Mouse (Mus musculus) embryonic facial prominence, embryonic 12.5 days (tissue): ENCODE results near the gene Clmp. TPM values are rescaled to one million over a fixed set of nuclear protein-coding genes. Genes with fewer than 3 reads are reported as not detected.
A peak's percentile ranks its signal among the peaks of the same experiment; 100 is the strongest.

Experiments
- ATAC-seq: fragments of 200-750 bp; cut with Nextera tagmentation; 2 replicates; pipeline ENCODE4 v1.8.0; 2017; ENCODE audit not compliant: insufficient number of reproducible peaks, insufficient read depth, low FRiP score, low TSS enrichment
- H3K27ac ChIP-seq: fragments of 300-500 bp; sonication (generic); 2 replicates; pipeline ENCODE4 v1.5.1; 2016; ENCODE audit warnings: mild to moderate bottlenecking
- H3K27me3 ChIP-seq: fragments of 300-500 bp; sonication (generic); 2 replicates; pipeline ENCODE4 v1.6.1; 2016; ENCODE audit warnings: mild to moderate bottlenecking, moderate library complexity
- H3K36me3 ChIP-seq: fragments of 300-500 bp; sonication (generic); 2 replicates; pipeline ENCODE4 v1.6.1; 2016; ENCODE audit warnings: mild to moderate bottlenecking
- H3K4me1 ChIP-seq: fragments of 300-500 bp; sonication (generic); 2 replicates; pipeline ENCODE4 v1.6.1; 2016
- H3K4me2 ChIP-seq: fragments of 300-500 bp; sonication (generic); replicated peaks from 2 replicates; pipeline ENCODE4 v1.6.1; 2016; ENCODE audit warnings: mild to moderate bottlenecking, moderate library complexity
- H3K4me3 ChIP-seq: fragments of 300-500 bp; sonication (generic); 2 replicates; pipeline ENCODE4 v1.5.1; 2016; ENCODE audit warnings: mild to moderate bottlenecking
- H3K9ac ChIP-seq: fragments of 300-500 bp; sonication (generic); 2 replicates; pipeline ENCODE4 v1.6.1; 2016; ENCODE audit warnings: mild to moderate bottlenecking, moderate library complexity
- H3K9me3 ChIP-seq: fragments of 300-500 bp; sonication (generic); 2 replicates; pipeline ENCODE4 v1.6.1; 2016; ENCODE audit warnings: mild to moderate bottlenecking, moderate library complexity
- WGBS: fragments of 180-500 bp; shearing (Covaris S2); methylation state at CpG from one replicate; pipeline ENCODE4 v1.1.7; 2016; 5-methylcytosine and 5-hydroxymethylcytosine counted together
- polyA plus RNA-seq: library from polyadenylated mRNA; unstranded; fragments of >200 nt; fragmentation: Nextera tagmentation; extraction: Ambion mirVana; gene quantifications from 2 replicates; pipeline ENCODE4 v1.2.1, GENCODE M21; 2016

Clmp gene
- 75.9 and 81.8 TPM in 2 replicates for polyA plus RNA-seq

DNA sequence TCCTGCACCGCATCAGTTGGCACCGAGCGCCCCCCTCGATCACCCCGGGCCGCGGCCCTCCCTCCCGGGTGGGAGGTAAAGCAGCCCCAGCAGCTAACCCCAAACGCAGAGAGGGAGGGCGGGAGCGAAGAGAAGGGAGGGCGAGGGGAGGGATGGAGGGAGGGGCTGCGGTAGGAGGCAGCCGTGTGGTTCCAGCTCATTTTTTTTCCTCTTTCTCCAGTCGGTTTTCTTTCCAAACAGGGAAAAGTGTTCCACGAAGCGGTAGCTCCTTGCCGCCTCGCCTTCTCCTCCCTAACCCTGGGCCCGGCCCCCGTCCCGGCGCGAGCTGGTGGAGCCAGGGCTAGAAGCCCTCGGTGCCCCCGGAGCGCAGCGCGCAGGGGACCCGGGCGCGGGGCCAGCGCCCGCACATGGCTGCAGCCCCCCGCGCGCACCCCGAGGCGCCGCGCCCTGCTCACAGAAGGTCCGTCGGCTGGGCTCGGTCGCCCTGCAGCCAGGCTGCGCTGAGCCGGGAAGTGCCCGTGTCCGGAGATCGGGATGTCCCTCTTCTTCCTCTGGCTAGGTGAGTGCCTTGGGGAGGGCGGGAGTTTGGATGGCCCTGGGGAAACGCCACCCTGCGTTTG lies at the start of gene Clmp:
Clmp (plus strand) TSS at position 162 of the 620 bp plus-strand sequence.
- peak within 1 kb of the TSS; percentile 100 for H3K27ac ChIP-seq
- WGBS, result under 1% methylated on average over 45 of the region's 53 CpGs
- H3K9ac ChIP-seq, result peak within 1 kb of the TSS; percentile 97

DNA sequence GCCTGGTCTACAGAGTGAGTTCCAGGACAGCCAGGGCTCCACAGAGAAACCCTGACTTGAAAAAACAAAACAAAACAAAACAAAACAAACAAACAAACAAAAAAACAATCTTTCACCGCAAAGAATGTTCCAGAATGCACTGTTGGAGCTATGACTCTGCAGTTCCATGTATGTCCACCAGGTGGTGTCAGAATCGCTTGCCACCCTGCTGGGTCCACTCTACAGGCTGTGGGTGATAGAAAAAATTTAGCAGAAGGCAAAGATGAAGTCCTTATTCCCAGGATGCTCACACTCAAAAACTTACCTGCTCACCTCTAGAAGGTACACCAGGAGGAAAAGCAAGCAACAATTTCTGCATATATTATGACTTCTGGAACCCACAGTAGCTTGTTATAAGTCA lies 49.7 kb upstream of the Clmp start:
- no peaks in the 10 kb centered on the region for H3K27me3 ChIP-seq
- no peaks in the 10 kb centered on the region for H3K9me3 ChIP-seq
- no peak overlapping the region for H3K9ac ChIP-seq
- no peak overlapping the region for H3K4me2 ChIP-seq
- no peak overlapping the region for H3K27ac ChIP-seq
- 19% methylated on average over 2 of the region's 2 CpGs for WGBS
- H3K4me3 ChIP-seq, result no peak overlapping the region
- ATAC-seq, result no peak
- H3K4me1 ChIP-seq, result peaks cover 25% of the 10 kb centered on the region
- H3K36me3 ChIP-seq, result no peaks in the 10 kb centered on the region

More for the DNA sequence above, at the start of gene Clmp:
- Histone ChIP-seq H3K36me3 (no peaks in the 10 kb centered on the region), H3K9me3 (no peaks in the 10 kb centered on the region), H3K27me3 (no peaks in the 10 kb centered on the region), H3K4me3 (peak within 1 kb of the TSS; percentile 86), H3K4me2 (peak within 1 kb of the TSS; percentile 91), H3K4me1 (peaks cover 24% of the 10 kb centered on the region)
- ATAC-seq, result peak; percentile 71

DNA sequence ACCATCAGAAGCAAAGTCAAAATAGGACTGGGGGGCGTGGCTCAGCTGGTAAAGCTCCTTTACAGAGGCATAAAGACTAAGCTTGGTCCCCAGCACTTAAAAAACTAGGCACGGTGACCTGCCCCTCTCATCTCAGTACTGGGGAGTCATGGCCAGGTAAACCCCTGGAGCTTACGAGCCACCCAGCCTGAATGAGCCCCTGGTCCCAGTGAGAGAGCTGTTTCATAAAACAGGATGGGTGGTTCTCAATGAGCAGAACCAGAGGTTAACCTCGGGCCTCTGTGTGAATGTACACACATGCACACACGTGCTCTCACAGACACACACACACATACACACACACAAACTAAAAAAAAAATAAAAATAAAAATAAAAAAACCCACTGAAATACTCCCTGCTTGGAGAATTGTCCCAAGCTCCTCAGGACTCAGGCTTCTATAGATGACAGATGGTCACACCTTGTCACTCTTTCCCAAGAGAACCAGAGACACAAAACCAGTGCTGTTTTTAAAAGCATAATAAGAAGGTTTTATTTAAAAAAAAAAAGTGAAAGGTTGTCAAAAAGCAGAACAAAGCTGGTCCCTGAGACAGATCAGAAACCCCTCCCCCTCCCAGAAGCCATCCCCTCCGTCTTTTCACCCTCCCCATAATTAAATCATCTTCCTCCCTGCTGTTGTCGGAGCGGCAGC lies 47.9 kb upstream of the Clmp start:
- Histone ChIP-seq H3K36me3 (no peaks in the 10 kb centered on the region), H3K4me1 (peaks cover 26% of the 10 kb centered on the region), H3K4me2 (peak overlapping the region; percentile 58), H3K27me3 (0 out of 2 replicates have a peak, but pooled peaks cover 6% of the 10 kb centered on the region), H3K27ac (peak overlapping the region; percentile 12; the same call in 1 of the 2 replicates), H3K9me3 (no peaks in the 10 kb centered on the region), H3K9ac (peak overlapping the region; percentile 33), H3K4me3 (peak overlapping the region; percentile 32)
- no peak for ATAC-seq
- WGBS, result 24% methylated on average over 8 of the region's 8 CpGs

DNA sequence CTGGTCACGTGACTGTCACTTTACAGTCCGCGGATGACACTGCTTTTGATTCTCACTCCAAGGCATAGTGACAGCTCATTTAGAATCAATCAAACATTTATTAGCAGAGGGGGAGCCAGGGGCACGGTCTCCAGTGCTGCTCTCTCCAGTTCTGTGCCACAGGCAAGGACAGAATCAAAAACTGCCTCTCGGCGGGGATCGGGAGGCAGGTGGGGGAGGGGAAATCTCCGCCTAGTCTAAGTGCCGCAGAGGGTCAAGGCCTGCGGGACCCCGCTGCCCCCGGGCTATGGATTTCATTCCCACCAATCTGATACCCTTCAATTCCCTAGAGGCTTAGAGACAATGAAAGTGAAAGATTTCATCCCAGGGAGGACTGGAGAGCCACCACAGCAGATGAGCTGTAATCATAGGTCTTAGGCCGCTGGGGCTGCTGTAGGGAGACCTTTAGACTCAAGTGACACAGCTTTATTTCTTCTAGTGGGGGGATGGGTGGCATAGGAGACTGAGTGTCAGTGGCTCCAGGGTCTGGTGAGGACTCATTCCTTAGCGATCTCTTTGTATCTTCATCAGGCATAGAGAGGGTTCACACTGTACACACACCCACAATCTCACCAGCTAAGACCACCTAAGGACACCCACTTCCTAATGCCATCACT lies 47.2 kb upstream of the Clmp start:
- Histone ChIP-seq H3K4me2 (peak overlapping the region; percentile 58), H3K27ac (no peak overlapping the region), H3K27me3 (0 out of 2 replicates have a peak, but pooled peaks cover 6% of the 10 kb centered on the region), H3K4me3 (peak overlapping the region; percentile 32), H3K9ac (peak overlapping the region; percentile 33), H3K4me1 (peaks cover 27% of the 10 kb centered on the region), H3K9me3 (no peaks in the 10 kb centered on the region), H3K36me3 (no peaks in the 10 kb centered on the region)
- peak; percentile 58 for ATAC-seq
- WGBS, result 1% methylated on average over 14 of the region's 14 CpGs

DNA sequence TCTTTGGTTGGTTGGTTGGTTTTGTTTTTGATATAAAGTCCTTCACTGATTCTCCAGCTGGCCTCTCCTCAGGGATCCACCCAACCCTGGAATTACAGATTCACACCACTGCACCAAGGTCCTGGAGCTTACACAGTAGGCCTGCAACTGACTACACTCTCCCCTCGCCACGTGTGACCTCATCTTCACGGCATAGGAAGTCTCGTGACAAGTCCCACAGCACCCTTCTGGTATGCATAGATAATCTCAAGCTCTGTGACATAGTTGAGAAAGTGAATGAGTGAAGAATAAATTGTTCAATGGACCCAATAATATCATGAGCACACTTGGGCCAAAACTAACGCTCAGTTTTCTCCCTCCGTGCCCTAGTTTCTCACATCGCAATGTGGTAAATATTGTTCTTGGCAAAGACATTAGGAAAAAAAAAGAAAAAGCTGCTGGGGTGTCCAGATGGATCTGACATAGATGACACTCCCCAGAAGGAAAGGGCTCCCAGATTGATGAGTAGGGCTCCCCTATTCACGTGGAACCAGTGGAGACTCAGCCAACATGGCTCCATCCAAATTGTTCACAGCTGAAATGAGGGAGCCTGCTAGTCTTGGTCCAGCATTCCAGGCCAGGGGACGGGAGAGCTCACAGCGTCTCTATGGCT lies 46.1 kb upstream of the Clmp start:
- Histone ChIP-seq H3K4me1 (peaks cover 27% of the 10 kb centered on the region), H3K4me3 (no peak overlapping the region)
- ATAC-seq, result no peak

DNA sequence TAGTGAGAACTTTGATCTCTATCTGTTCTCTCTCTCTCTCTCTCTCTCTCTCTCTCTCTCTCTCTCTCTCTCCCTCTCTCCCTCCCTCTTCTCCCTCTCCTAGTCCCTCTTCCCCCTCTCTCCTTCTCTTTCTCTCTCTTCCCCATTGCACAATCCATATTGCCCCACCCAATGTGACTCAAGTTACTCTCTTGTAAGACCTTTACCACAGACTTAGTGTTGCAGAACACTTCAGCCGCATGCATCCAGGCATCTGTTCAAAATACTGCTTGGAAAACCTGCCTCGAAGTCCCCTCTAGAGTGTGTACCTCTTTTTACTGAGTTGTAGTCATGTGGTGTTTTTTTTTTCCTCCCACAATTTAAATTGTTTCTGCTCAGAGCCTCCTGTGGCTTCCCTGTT lies 44.4 kb upstream of the Clmp start:
- H3K9ac ChIP-seq, result no peak overlapping the region
- no peak for ATAC-seq
- peaks cover 27% of the 10 kb centered on the region for H3K4me1 ChIP-seq
- no peak overlapping the region for H3K4me3 ChIP-seq
- 68% methylated on average over 2 of the region's 2 CpGs for WGBS
- no peak overlapping the region for H3K4me2 ChIP-seq
- H3K36me3 ChIP-seq, result no peaks in the 10 kb centered on the region
- H3K27me3 ChIP-seq, result 0 out of 2 replicates have a peak, but pooled peaks cover 6% of the 10 kb centered on the region
- no peaks in the 10 kb centered on the region for H3K9me3 ChIP-seq
- H3K27ac ChIP-seq, result no peak overlapping the region

More for the DNA sequence above, 46.1 kb upstream of the Clmp start:
- no peak overlapping the region for H3K27ac ChIP-seq
- no peak overlapping the region for H3K4me2 ChIP-seq
- H3K36me3 ChIP-seq, result no peaks in the 10 kb centered on the region
- WGBS, result 75% methylated on average over 10 of the region's 10 CpGs
- H3K9me3 ChIP-seq, result no peaks in the 10 kb centered on the region
- H3K9ac ChIP-seq, result no peak overlapping the region
- H3K27me3 ChIP-seq, result 0 out of 2 replicates have a peak, but pooled peaks cover 6% of the 10 kb centered on the region

DNA sequence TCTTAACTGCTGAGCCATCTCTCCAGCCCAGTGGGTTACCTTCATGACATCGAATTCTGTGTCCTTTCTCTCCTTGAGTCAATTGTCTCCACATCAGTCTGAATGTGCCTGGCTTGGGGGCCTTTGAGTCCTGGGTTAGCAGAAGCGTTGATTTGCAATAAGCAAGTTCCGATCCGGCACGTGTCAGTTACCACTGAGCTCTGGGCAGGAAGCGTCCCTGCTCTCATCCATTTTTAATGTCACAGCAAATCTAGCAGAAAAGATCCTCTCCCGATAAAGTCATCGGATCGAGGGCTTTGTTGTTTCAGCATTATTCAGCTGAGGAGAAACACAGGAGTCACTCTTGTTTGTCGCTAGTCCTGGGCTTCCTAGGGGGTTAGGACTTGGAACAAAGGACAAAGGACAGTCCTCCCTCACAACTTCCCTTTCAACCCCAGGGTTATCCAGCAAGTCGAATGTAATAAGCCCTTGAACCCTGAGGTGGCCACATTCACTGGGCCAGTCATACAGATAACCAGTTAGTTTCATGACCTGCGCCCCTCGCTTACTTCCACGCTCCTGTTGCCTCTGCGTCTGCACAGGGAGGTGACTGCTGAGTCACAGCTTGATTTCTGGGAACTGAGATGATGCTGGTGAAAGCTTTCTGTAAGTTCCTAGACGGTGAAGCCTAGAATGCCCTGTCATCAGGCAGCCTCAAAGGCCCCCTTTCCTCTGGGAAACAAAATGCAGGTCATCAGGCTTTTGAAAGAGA lies 43.1 kb upstream of the Clmp start:
- ATAC-seq, result no peak
- Histone ChIP-seq H3K4me1 (peaks cover 20% of the 10 kb centered on the region), H3K27me3 (0 out of 2 replicates have a peak, but pooled peaks cover 6% of the 10 kb centered on the region), H3K9me3 (no peaks in the 10 kb centered on the region), H3K4me2 (no peak overlapping the region), H3K27ac (no peak overlapping the region), H3K9ac (no peak overlapping the region), H3K36me3 (no peaks in the 10 kb centered on the region), H3K4me3 (no peak overlapping the region)
- 15% methylated on average over 16 of the region's 16 CpGs for WGBS

DNA sequence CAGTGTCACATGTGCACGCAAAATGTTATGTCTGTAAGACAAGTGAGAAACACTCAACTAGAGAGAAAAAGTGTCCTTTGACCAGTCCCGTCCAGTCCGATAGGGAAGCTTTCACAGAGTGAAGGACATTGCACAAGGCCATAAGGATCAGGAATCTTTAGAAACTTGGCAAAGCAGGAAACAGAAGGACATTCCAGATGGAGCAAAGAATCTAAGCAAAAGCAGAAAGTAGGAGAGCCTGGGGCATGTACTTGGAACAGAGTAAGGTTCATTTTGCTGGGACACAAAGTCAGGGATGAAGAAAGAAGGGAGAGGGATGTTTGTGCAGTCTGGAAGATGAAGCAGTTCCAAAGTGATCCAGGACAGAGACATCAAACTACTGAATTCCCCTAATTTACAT lies 36.3 kb upstream of the Clmp start:
- 84% methylated on average over 3 of the region's 3 CpGs for WGBS

DNA sequence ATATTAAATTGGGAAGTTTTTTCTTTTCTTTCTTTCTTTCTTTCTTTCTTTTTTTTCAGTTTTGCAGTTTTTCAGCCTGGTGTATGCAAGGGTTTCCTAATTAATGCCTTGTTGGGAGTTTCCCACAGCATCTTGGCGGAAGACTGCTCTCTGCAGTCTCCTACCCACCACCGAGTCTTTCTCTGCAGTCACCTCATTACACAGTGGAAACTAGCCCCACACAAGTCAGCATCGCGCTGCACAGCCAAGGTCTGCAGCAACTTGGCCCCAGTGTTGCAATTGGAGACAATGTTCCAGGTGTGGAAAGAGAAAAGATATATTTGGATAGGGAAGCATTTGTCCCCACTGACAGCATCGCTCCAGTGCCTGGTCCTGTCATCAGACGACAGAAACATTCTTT lies 35.8 kb upstream of the Clmp start:
- ATAC-seq, result no peak
- 72% methylated on average over 6 of the region's 6 CpGs for WGBS

More for the DNA sequence above, 36.3 kb upstream of the Clmp start:
- no peak for ATAC-seq
- Histone ChIP-seq H3K36me3 (no peaks in the 10 kb centered on the region), H3K4me1 (no peaks in the 10 kb centered on the region), H3K4me3 (no peak overlapping the region), H3K9ac (no peak overlapping the region), H3K4me2 (no peak overlapping the region), H3K27me3 (no peaks in the 10 kb centered on the region), H3K9me3 (no peaks in the 10 kb centered on the region), H3K27ac (no peak overlapping the region)

DNA sequence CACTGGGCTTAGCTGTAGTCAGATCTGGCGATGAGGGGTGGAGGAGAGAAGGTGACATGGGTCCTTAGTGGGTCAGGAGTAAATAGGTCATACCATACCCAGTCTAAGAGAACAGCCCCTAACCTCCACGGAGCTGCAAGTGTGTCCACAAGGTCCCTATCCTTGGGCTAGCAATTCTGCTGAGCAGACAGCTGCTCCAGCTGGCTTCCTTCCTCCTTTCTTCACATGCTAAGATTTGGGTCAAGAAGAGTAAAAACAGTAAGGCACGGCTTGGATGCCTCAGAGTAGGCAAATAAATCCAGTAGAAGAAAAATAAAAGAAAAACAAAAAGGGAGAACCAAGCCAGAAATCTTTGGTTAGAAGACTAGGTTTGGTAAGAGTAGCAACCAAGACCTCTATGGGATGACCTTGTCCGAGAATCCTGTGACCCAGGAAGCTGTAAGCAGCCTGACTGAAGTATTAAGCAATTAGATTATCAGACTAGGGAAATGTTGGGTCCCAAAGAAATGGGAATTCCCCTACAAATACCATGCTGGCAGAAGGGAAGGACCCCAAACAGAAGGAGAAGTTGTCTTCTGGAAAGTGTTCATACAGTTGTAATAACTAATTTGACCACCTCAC lies 34.4 kb upstream of the Clmp start:
- 88% methylated on average over 4 of the region's 4 CpGs for WGBS

More for the DNA sequence above, 35.8 kb upstream of the Clmp start:
- Histone ChIP-seq H3K9ac (no peak overlapping the region), H3K4me2 (no peak overlapping the region), H3K4me1 (no peaks in the 10 kb centered on the region), H3K27ac (no peak overlapping the region), H3K9me3 (no peaks in the 10 kb centered on the region), H3K27me3 (no peaks in the 10 kb centered on the region), H3K4me3 (no peak overlapping the region), H3K36me3 (no peaks in the 10 kb centered on the region)

More for the DNA sequence above, 34.4 kb upstream of the Clmp start:
- Histone ChIP-seq H3K9ac (no peak overlapping the region), H3K4me2 (no peak overlapping the region), H3K27ac (no peak overlapping the region), H3K4me1 (no peaks in the 10 kb centered on the region), H3K27me3 (no peaks in the 10 kb centered on the region), H3K9me3 (no peaks in the 10 kb centered on the region), H3K36me3 (no peaks in the 10 kb centered on the region), H3K4me3 (no peak overlapping the region)
- ATAC-seq, result no peak
